Mouse (Mus musculus) frontal cortex, postnatal 36 days (tissue): ENCODE data around the gene Rnf19b.

ENCODE experiments used
- DNase-seq, 2 experiments: peaks; one replicate each; pipeline ENCODE4 v3.0.0; 2022; ENCODE audit warnings: low spot score in 2 of 2

The Rnf19b gene

GRCm38 (mm10) chr4:129034706-129035660, 23.1 kb upstream of the Rnf19b start:
- DNase-seq: no peak

GRCm38 (mm10) chr4:129035851-129036445, 22.1 kb upstream of the Rnf19b start:
- DNase-seq: no peak

- DNase-seq: no peak
These were observed 10.2 kb upstream of the Rnf19b start for GRCm38 (mm10) chr4:129047721-129048421.

- DNase-seq: peak; percentile 81 to 90
These were observed 9.4 kb upstream of the Rnf19b start for GRCm38 (mm10) chr4:129048501-129049305.

GRCm38 (mm10) chr4:129049306-129050011, 8.6 kb upstream of the Rnf19b start:
- DNase-seq: peak in 1 of 2 experiments; percentile 52

GRCm38 (mm10) chr4:129050365-129050764, 7.7 kb upstream of the Rnf19b start:
- DNase-seq: no peak

- no peak for DNase-seq
These were observed 7.1 kb upstream of the Rnf19b start for GRCm38 (mm10) chr4:129050901-129051417.

GRCm38 (mm10) chr4:129051461-129052183, 6.4 kb upstream of the Rnf19b start:
- DNase-seq: no peak

GRCm38 (mm10) chr4:129054757-129055156, 3.3 kb upstream of the Rnf19b start:
- no peak for DNase-seq

- no peak for DNase-seq
These were observed 2.5 kb upstream of the Rnf19b start for GRCm38 (mm10) chr4:129055562-129055961.

- peak; percentile 94 to 96 for DNase-seq
These were observed 401 bp upstream of the Rnf19b start for GRCm38 (mm10) chr4:129057533-129058206.

GRCm38 (mm10) chr4:129059125-129059551, 1.1 kb downstream of the Rnf19b start:
- peak in 1 of 2 experiments; percentile 22 for DNase-seq

GRCm38 (mm10) chr4:129059922-129060321, 1.9 kb downstream of the Rnf19b start:
- no peak for DNase-seq

- DNase-seq: no peak
These were observed 3.4 kb downstream of the Rnf19b start for GRCm38 (mm10) chr4:129061486-129061885.

- DNase-seq: no peak
These were observed 4.4 kb downstream of the Rnf19b start for GRCm38 (mm10) chr4:129062281-129063075.

- no peak for DNase-seq
These were observed 7.7 kb downstream of the Rnf19b start for GRCm38 (mm10) chr4:129065688-129066236.

GRCm38 (mm10) chr4:129067638-129068415, 9.8 kb downstream of the Rnf19b start:
- DNase-seq: no peak
